Mouse (Mus musculus) lung, postnatal 36 days (tissue): ENCODE data around the gene Rho.
A peak's percentile ranks its signal among the peaks of the same experiment; 100 is the strongest.

ENCODE experiments used
- DNase-seq: peaks from one replicate; pipeline ENCODE4 v3.0.0; 2022; ENCODE audit warnings: mixed read lengths

Rho gene

DNA sequence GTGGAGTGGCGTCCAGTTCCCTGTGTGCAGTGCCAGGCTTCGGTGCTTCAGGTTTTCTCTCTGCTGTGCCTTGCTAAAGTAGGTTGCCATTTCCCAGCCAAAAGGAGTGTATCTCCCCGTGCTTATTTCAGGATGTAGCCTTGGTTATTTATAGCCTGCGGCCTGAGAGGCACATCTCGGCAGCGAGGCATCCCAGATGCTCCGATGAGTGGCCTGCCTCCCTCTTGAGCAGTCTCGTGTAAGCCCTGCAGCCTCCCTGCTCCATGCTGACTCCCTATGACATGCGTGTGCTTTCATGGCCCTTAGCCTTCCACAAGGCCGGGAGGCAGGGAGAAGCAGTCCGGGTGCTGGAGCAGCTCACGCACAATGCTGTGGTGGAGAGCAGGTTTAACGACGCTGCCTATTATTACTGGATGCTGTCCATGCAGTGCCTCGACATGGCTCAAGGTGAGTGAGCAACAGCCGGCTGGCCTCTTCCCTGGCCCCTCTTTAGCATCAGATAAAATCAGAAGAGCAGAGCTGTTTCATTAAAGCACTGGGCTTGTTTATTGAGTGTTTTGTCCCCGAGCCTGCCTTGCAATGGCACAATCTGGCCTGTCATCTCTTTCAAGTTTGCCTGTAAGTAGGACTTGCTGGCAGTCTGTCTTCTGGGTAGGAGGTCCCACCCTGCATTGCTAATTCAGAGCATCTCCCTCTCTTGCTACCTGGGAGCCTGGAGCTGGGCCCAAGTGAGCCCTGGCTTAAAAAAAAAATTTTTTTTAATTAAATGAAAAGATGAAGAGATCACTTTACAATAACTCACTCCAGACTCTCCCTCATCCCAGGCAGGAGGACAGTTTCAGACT lies 15.7 kb upstream of the Rho start:
- DNase-seq = no peak

DNA sequence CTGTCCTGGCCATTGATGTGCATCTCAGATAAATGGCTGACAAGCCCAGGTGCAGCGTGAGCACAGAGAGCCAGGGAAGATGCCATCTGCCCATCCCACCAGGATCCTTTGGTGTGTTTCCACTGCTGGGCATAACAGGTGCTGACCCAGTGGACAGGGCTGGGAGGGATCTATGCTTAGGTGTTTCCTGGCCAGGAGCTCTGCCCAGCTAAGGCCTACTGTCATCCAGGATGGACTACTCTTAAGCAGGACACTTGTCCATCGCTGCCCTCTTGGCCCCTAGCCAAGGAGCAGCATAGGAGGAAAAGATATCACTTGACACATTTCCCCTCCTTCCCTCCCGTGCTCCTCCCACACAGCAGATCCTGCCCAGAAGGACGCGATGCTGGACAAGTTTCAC lies 14.9 kb upstream of the Rho start:
- no peak for DNase-seq

DNA sequence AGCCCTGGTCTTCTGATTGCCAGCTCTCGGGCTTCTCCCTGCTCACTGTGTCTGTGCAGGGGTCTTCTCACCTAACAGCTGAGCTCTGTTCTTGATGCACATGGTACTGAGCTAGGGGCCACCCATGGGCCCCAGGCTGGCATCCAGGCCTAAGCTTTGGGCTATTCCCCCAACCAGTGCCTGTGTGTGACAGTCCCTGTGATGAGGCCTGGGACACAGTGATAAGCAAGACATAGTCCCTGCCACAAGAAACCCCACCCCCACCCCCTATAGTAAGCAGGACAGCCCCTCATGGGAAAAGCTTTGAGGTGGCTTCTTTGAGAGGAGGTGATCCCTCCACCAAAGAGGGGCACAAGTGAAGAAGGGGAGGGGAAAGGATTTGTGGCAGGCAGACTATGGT lies 12.9 kb upstream of the Rho start:
- no peak for DNase-seq

DNA sequence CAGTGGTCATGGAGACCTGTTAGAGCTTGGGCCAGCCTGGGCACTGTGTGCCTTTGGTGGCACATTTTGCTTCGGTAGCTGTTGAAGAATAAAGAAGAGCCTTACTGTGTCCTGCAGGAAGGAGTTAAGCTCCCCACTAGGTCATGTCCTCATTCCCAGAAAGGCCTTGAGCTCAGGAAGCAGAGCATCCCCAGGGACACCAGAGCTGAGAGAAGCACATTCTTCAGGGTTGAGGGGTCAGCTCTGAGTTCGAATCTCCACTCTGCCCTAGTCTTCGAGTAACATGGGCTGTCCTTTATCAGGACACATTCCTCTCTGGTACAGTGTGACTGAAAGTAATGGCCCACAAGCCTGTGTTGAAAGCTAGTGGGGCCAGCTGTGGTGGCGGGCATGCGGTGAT lies 11.7 kb upstream of the Rho start:
- DNase-seq = no peak

DNA sequence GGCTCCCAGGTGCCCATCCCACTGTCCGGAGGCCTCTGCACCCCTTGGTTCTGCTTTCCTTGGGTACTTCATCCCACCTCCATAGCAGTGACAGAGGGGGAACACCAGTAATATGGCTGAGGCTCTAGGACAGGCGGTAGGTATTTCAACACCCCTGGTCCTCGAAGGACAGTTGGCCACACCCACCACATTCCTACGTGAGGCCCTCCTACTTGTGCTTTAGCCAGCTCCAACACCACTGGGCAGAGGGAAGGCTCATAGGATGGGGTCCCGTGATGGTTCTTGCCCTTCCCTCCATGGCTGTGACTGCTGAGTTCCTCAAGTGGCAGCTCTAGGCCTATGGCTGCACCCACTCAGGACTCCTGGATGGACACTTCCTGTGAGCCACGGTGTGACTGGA lies 6.7 kb upstream of the Rho start:
- peak; percentile 51 for DNase-seq

DNA sequence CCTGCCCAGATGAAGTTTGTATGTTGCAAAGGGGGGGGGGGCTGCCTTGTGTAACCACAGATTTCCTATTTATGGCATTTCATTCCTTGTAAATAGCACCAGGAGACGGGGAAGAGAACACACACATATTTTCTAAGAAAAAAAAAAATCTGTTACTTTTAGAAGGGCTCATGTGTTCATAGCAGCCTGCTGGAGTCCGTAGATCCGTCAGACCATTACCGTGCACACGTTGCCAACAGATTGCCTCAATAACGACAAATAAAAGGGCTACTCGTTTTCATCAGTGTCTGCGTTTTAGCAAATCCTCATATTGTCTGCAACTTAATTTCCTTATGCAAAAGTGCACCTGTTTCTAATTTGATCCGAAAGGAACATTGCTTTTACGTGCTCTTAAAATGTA lies 5.1 kb upstream of the Rho start:
- DNase-seq = no peak

DNA sequence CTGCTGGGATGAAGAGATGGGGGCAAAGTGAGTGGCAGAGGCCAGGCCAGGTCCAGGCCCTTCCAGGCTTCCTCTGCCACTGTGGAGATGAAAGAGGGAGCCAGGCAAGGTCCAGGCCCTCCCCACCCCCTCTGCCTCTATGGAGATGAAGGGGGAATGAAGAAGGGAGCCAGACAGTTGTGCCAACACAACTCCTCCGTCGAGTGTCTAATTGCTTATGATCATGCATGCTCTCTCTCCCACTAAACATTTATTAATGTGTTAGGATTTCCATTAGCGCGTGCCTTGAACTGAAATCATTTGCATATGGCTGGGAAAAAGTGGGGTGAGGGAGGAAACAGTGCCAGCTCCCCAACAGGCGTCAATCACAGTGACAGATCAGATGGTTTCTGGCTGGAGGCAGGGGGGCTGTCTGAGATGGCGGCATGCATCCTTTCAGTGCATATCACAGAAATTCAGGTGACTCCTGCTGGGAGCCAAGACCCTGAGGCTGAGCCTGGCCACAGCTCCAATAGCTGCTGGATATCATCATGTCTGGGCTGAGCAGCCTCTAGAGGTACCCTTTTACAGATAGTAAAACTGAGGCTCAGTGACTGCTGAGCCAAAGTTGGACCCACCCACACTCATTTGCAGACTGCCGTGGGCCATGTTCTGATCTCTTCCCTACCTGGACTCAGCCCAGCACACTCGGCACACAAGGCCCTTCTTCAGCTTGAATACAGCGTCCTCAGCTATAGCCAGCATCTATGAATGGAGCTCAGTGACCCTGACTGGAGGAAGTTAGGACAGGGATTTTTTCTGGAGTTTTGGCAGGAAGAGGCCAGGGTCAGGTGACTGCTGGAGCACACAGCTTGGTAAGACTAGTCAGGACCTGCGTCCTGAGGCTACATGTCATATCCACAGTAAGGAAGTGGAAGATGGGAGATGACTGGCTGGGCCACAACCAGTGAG lies 4.0 kb upstream of the Rho start:
- no peak for DNase-seq

DNA sequence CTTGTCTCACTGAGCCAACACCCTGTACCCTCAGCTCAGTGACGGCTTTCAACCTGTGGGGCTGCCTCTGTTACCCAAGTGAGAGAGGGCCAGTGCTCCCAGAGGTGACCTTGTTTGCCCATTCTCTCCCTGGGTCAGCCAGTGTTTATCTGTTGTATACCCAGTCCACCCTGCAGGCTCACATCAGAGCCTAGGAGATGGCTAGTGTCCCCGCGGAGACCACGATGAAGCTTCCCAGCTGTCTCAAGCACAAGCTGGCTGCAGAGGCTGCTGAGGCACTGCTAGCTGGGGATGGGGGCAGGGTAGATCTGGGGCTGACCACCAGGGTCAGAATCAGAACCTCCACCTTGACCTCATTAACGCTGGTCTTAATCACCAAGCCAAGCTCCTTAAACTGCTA lies 1.5 kb upstream of the Rho start:
- DNase-seq = no peak

DNA sequence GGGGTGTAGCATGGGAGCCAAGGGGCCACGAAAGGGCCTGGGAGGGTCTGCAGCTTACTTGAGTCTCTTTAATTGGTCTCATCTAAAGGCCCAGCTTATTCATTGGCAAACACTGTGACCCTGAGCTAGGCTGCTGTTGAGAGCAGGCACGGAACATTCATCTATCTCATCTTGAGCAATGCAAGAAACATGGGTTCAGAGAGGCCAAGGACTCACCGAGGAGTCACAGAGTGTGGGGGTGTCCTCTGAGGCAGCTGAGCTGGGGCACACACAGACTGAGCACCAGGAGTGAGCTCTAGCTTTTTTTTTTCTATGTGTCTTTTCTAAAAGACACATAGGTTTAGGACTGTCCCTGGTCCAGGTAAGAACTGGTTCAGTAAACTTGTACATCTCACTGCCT lies 843 bp downstream of the Rho start:
- DNase-seq = no peak

DNA sequence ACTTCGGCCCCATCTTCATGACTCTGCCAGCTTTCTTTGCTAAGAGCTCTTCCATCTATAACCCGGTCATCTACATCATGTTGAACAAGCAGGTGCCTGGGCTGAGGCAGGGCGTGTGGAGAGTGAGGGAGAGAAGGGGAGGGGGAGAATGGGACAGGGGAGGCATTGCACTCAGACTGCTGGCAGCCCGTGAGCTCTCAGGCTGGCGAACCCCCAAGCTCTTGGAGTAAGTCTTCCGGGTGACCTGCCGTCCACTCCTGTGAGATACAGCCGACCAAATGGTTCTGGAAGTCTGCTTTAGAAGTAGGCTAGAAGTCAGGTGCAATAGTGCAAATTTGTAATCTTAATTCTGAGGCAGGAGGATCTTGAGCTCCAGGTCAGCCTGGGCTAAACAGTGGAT lies 4.0 kb downstream of the Rho start:
- no peak for DNase-seq

DNA sequence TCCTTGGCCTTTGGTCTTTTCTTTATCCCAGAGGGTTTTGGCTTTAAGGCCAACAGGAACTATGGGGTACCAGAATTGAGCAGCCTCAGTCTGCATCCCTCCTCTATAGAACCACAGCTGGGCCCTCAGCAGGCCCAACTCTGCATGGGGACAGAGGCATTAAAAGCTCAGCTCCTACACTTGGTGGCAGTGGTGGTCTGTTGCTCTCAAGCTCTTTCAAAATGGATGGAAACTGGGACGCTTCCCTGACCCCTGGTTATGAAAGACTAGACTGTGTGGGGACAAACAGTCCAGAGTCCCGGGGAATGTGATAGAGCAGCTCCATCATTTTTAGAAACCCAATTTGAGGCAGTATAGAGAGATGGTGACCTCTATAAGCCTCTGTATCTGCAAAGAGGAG lies 6.5 kb downstream of the Rho start:
- no peak for DNase-seq

DNA sequence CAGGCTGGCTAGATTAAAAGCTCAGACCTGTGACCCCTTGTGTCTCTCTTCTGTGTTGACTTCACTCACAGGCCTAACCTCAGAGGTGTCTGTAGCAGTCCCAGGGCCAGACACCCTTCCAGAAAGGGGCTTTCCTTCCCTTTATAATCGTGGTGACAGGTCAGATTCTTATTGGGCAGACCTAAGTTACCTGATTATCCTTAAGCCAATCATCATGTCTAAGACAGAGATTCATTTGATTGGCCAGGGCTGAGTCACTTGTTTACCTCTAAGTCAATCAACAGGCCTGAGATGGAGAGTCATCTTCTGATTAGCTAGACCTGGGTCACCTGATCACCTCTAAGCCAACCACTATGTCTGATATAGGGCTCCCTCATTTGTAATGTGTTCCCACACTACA lies 7.2 kb downstream of the Rho start:
- no peak for DNase-seq

DNA sequence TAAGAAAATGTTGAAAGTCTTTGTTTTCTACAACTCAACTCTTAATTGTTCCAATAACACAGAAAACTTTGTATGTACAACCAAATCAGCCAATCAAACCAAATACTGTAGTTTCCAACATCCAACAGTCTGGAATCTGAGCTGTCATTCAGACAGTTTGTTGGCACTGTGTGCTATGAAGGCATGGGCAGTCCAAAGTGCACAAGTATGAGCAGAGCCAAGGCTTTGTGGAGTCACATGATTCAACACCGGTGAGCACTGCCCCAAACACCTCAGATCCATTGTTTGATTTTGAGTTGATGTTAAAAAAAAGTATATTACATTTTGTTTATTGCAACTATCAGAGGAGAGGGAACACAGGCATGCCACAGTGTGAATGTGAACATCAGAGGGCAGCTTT lies 9.1 kb downstream of the Rho start:
- DNase-seq = no peak

DNA sequence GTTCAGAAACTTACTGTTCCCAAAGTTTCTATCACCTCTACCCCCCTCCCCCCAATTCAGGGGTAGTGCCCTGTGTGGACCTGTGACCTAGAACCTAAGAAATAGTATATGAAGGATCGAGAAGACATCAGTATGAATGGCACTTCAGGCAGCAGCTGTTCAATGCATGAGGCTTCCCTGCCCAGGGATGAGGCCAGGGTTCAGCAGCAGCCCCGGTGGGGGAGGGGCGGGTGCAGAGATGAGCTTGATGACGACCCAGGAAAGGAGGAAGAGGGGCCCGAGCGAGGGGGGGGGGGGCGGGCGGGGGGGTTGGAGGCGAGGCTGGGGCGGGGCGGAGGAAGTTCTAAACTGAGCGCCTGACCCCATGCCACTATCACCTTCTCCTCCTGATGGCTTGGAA lies 9.6 kb downstream of the Rho start:
- no peak for DNase-seq

DNA sequence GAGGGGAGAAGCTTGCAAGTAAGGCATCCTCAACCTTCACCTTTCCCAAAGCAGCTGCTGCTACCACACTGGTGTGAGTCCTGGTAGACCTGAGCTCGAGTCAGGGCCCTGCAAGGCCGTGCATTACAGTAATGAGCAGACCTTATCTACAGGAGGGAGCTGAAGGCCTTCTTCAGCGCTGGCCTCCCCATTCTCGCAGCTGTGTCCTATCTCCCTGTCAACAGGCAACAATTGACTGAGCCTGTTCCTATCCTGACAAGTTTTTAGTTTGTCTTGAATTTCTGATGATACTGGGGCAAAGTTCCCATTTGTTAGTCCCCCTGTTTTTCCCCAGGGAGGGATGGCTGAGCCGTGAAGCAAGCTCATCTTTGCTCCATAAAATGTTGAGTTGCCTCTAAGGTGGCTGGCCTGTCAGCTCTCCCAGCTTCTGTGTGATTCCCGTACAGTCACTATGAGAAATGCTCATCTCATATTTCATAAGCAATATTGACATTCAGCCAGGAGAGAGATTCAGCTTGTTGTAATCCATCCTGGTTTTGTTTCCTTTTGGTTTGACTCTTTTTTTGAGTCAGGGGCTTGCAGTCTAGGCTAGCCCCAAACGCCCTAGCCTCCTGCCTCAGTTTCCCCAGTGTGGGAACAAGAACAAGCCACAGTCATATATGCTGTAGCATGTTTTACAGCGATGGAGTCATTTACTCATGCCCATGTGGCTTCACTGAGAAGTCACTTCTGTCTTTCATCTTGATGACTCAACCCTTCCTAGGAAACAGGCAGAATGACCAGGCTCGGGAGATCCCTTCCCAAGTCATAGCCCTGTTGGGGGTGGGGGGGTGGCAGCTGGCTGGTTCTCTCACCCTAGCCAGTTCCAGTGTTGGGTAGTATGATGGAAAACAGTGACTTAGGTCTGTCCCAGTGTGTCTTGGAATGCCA lies 12.2 kb downstream of the Rho start:
- no peak for DNase-seq

DNA sequence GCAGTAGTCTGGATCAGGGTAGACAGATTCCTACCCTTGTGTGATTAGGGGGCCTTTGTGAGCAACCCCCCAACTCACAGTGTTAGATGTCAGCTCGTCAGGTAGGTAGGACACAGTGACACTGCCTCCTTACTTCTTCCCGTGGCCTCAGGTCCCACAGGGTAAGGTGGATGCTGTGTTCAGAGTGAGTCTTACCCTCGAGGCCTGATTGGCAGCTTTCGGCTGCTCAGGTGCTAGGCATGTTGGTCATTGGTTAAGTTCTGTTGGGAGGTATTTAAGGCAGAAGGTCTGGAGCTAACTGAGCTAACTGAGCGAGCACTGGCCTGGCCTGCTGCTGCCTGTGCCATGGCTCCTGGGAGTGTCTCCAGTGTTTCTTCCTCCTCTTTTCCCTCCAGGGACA lies 13.1 kb downstream of the Rho start, which contains the start of gene H1foo:
TSS of gene H1foo (plus strand) at position 301 of the 400 bp plus-strand sequence.
- no peak for DNase-seq

DNA sequence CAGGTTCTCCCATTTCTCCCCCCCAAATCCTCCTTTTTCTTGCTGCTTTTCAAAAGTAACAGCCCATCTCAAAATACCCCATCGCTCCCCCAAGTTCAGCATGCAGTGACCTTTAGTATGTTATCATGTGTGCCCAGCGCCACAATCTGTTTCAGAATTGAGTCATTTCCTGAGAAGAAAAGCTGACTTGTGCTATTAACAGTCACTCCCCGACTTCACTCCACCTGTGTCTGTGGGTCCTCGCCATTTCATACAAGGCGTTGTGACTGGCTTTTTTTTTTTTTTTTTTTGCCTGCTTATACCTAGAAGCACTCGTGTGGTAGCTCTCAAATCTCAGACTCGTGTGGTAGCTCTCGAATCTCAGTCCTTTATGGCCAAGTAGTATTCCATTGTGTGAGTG lies 14.1 kb downstream of the Rho start:
- no peak for DNase-seq

DNA sequence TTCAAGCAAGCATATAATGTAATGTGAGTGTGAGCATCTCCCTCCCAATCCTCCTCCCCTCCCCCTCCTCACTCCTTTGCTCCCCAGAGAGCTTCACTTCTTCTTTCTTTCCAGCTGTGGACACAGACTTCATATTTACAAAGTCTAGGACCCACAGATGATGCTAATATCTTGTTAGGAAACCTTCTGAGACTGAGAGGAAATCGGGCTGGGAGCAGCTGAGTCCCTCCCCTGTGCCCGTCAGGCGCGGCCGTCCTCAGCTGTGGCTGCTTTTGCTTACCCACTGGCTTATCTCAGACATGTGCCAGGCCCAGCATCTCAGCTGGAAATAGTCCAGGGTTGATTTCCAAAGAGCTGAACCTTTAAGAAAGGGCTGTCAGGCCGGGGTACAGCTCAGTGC lies 14.8 kb downstream of the Rho start:
- peak; percentile 39 for DNase-seq

DNA sequence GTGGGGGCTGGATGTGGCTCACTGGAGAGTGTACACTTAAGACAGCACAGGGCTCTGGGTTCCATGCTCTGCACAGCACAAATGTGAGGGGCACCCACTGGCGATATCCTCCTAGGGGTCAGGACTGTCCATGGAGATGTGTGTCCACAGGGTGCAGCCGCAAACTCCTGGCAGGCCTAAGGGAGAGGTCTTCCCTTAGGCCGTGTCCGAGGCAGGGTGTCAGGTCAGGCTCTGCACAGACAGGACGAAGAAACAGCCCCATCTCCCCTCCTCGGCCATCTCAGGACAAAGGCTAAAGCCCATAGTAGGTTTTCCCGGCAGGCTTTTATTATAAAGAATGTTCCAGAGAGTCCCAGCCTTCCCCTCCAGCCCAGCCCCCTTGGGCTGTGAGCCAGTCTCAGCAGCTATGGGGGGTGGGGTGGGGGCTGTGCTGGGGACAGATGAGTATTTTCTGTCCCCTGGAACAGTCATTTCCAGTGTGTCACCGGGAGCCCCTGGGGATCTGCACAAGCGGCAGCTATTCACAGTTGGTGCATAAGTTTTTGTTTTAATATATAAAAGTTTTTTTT lies 23.0 kb downstream of the Rho start:
- no peak for DNase-seq

DNA sequence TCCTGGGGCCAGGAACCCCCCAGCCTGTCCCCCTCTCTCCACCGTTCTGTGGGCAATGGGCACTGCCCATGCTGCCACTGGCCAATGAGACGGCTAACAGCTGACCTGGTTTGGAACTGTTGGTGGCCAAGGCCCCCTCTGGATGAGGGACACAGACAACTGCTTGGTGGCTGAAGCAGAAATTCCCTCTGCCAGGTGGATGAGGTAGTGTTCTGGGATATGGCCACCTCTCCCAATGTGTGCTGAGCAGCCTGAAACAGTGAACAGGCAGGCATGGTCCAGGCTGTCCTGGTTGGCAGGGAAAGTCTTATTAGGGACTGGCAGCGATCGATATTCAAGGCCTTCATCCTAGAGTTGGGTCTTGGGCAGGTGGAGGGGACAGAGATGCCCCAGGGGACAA lies 23.6 kb downstream of the Rho start:
- no peak for DNase-seq

DNA sequence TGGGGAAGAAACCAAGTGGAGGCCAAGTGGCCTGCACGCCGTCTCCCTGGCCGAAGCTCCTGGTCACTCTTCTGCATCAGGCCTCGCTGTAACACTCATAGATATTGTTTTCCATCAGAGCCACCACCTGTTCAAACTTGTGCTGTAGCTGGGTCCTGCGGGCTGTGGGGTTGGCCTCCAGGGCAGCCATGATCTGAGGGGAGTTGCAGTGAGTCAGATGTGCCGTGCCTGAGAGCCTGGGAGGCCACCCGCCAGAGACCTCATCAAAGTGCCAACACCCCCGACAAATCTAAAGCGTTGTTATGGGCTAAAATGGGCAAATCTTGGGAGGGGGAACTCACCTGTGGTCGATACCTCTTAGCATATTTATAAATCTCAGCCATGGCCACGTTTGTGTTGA lies 24.1 kb downstream of the Rho start:
- DNase-seq = no peak

DNA sequence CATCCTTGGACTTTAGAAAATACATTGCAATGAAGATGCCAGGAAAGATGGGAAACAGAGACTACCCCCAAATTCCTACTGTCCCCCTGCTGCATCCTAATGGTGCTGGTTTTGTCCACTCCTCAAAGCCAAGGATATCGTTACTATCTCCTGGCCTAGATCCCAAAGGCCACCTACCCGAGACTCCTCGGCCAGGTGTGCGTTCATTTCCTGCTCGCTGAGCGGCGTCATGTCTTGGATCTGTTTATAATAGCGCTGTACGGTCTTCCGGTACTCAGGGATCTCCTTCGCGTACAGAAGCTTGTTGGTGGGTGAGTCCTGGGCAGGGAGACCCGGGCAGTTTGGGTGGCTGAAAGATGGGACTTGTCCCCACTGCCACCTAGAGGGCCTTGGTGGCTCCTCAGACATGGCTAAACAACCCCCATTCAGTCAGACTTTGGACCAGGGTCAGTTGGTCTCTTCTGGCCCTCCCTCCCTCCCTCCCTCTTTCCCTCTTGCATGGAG lies 24.9 kb downstream of the Rho start:
- no peak for DNase-seq
